Mouse (Mus musculus) liver, postnatal 0 days (tissue): ENCODE measurements around the gene Fxyd3.

Experiments
- CTCF ChIP-seq: sonication (generic); IDR thresholded peaks from 2 replicates; pipeline ENCODE4 v1.5.1; 2016; ENCODE audit warnings: antibody characterized with exemption, low read depth
- EP300 ChIP-seq: IDR thresholded peaks from 2 replicates; pipeline ENCODE4 v1.6.1; 2016; ENCODE audit warnings: antibody characterized with exemption, low read depth, mild to moderate bottlenecking

DNA sequence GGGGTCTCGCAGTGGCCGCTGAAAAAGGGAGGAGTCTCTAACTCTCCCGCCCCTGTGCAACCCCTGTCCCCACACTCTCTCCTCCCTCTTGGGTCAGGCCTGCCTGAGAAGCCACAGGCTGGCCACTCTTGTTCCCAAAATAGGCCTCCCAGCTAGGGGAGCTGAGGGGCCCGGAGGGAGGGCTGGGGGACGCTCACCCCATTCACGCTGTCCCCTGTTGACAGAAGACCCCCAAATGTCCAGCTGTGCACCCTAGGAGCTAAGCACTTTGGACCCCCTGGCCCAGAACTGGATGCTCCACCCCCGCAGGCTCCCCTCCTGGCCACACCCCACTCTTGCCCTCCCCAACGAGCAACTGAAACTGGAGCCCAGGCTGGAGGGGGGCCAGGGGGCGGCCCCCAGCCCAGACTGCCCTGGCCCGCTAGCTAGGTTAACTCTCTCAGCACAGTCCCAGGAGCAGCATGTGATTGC lies 21.1 kb downstream of the Fxyd3 start:
- TF ChIP-seq CTCF (no peak), EP300 (no peak)
